Mouse (Mus musculus) ES-E14 (cell line): ENCODE data around the gene Nfkbib. TPM values are rescaled to one million over a fixed set of nuclear protein-coding genes. Genes with fewer than 3 reads are reported as not detected.

Experiments
- DNase-seq: peaks from one replicate; pipeline ENCODE4 v3.0.0-alpha.2; 2013; ENCODE audit warnings: low read depth, low spot score
- H3K27ac ChIP-seq: 2 replicates; pipeline ENCODE4 v1.5.1; 2012; ENCODE audit warnings: low read depth, mild to moderate bottlenecking, low read length, moderate library complexity, mixed read lengths; ENCODE audit not compliant: poor library complexity, insufficient read depth, severe bottlenecking
- H3K36me3 ChIP-seq: 2 replicates; pipeline ENCODE4 v1.6.1; 2012; ENCODE audit warnings: mild to moderate bottlenecking, low read length, moderate library complexity, mixed read lengths; ENCODE audit not compliant: control insufficient read depth, poor library complexity, insufficient read depth, severe bottlenecking
- H3K4me1 ChIP-seq, 2 experiments: fragments of 150-350 bp in 1 of 2; sonication (generic) in 1 of 2; 2 replicates each; pipeline ENCODE4 v1.6.1; 2012; ENCODE audit warnings: low read length in 2 of 2, mild to moderate bottlenecking in 1 of 2, mixed read lengths in 1 of 2; ENCODE audit not compliant: control insufficient read depth in 2 of 2, insufficient read depth in 2 of 2, poor library complexity in 1 of 2
- H3K4me3 ChIP-seq, 2 experiments: fragments of 150-350 bp in 1 of 2; sonication (generic) in 1 of 2; 2 replicates each; pipeline ENCODE4 v1.5.1; 2012; ENCODE audit warnings: low read length in 2 of 2, low read depth in 1 of 2, mild to moderate bottlenecking in 1 of 2, mixed read lengths in 1 of 2; ENCODE audit not compliant: insufficient read depth in 1 of 2, poor library complexity in 1 of 2, severe bottlenecking in 1 of 2
- H3K9ac ChIP-seq: 2 replicates; pipeline ENCODE4 v1.6.1; 2012; ENCODE audit warnings: low read depth, mild to moderate bottlenecking, low read length, mixed read lengths; ENCODE audit not compliant: poor library complexity, insufficient read depth, severe bottlenecking
- H3K9me3 ChIP-seq: fragments of 150-350 bp; sonication (generic); 2 replicates; pipeline ENCODE4 v1.6.1; 2012; ENCODE audit warnings: low read depth, mild to moderate bottlenecking, low read length; ENCODE audit not compliant: control insufficient read depth, insufficient read depth
- CHD2 ChIP-seq: IDR thresholded peaks from 2 replicates; pipeline ENCODE4 v1.6.1; 2014; ENCODE audit warnings: mild to moderate bottlenecking, low read depth, low read length, inconsistent platforms
- HCFC1 ChIP-seq: IDR thresholded peaks from 2 replicates; pipeline ENCODE4 v1.6.1; 2012; ENCODE audit warnings: low read length, inconsistent platforms, borderline replicate concordance; ENCODE audit not compliant: insufficient read depth
- MAFK ChIP-seq: IDR thresholded peaks from 2 replicates; pipeline ENCODE4 v1.6.1; 2014; ENCODE audit warnings: mild to moderate bottlenecking, low read depth, low read length, inconsistent platforms; ENCODE audit not compliant: insufficient read depth
- ZC3H11A ChIP-seq: IDR thresholded peaks from 2 replicates; pipeline ENCODE4 v1.6.1; 2012; ENCODE audit warnings: low read depth, mild to moderate bottlenecking, inconsistent platforms, low read length, borderline replicate concordance
- ZNF384 ChIP-seq: IDR thresholded peaks from 2 replicates; pipeline ENCODE4 v1.6.1; 2012; ENCODE audit warnings: low read depth, low read length, inconsistent platforms
- in situ Hi-C, 2 experiments: fragments of 600-800 bp; cut with MboI; formaldehyde crosslinking; loops; one replicate each; pipeline ENCODE4 v1.15.1; 2025; ENCODE audit warnings: low sequenced_read_pairs in 2 of 2, inconsistent platforms in 1 of 2; ENCODE audit not compliant: unreplicated experiment in 2 of 2
- total RNA-seq: library from RNA; depleted of rRNA; stranded (reverse); fragments of 300-350 nt; gene quantifications from 2 replicates; pipeline ENCODE4 v1.2.3, GENCODE M21; 2012

Gene Nfkbib
- total RNA-seq, 1 experiment: 20.1 TPM

GRCm38 (mm10) chr7:28778825-28779224, 11.5 kb upstream of the Nfkbib start:
- Histone ChIP-seq H3K4me3 (no peak overlapping the region), H3K9me3 (no peaks in the 10 kb centered on the region), H3K4me1 (peaks cover 3 to 5% of the 10 kb centered on the region in 2 experiments; a peak in 1 of 4 replicates), H3K9ac (no peak overlapping the region), H3K36me3 (no peaks in the 10 kb centered on the region), H3K27ac (no peak overlapping the region)
- DNase-seq: no peak
- TF ChIP-seq HCFC1: no peak
- TF ChIP-seq ZNF384: no peak
- TF ChIP-seq ZC3H11A: no peak
- TF ChIP-seq MAFK: no peak
- TF ChIP-seq CHD2: no peak
- in situ Hi-C loops: no loop called here

- no peak overlapping the region for H3K4me3 ChIP-seq
- in situ Hi-C loops: no loop called here
- H3K9me3 ChIP-seq: no peaks in the 10 kb centered on the region
- no peak overlapping the region for H3K9ac ChIP-seq
- H3K36me3 ChIP-seq: no peaks in the 10 kb centered on the region
- no peak for TF ChIP-seq ZC3H11A
- no peak for TF ChIP-seq CHD2
- no peak for TF ChIP-seq HCFC1
- TF ChIP-seq ZNF384: no peak
- no peak for TF ChIP-seq MAFK
- peaks cover 3 to 5% of the 10 kb centered on the region in 2 experiments; a peak in 3 of 4 replicates for H3K4me1 ChIP-seq
- no peak for DNase-seq
- no peak overlapping the region for H3K27ac ChIP-seq
Observed at GRCm38 (mm10) chr7:28775129-28775528, 7.8 kb upstream of the Nfkbib start.

- Histone ChIP-seq H3K27ac (no peak overlapping the region), H3K9me3 (no peaks in the 10 kb centered on the region), H3K9ac (no peak overlapping the region), H3K36me3 (no peaks in the 10 kb centered on the region), H3K4me3 (no peak overlapping the region), H3K4me1 (peaks cover 3 to 5% of the 10 kb centered on the region in 2 experiments; a peak in 3 of 4 replicates)
- in situ Hi-C loops: no loop called here
- DNase-seq: no peak
- TF ChIP-seq ZNF384: no peak
- no peak for TF ChIP-seq MAFK
- TF ChIP-seq CHD2: no peak
- TF ChIP-seq ZC3H11A: no peak
- TF ChIP-seq HCFC1: no peak
Observed at GRCm38 (mm10) chr7:28774164-28774563, 6.9 kb upstream of the Nfkbib start.

- Histone ChIP-seq H3K9ac (no peak overlapping the region), H3K4me1 (peaks cover 3 to 5% of the 10 kb centered on the region in 2 experiments; a peak in 3 of 4 replicates), H3K9me3 (no peaks in the 10 kb centered on the region), H3K27ac (no peak overlapping the region), H3K4me3 (no peak overlapping the region), H3K36me3 (no peaks in the 10 kb centered on the region)
- TF ChIP-seq HCFC1 (no peak), CHD2 (no peak), ZNF384 (no peak), ZC3H11A (no peak), MAFK (no peak)
- DNase-seq: no peak
- in situ Hi-C loops: no loop called here
Observed at GRCm38 (mm10) chr7:28773163-28773562, 5.9 kb upstream of the Nfkbib start.

GRCm38 (mm10) chr7:28771867-28772266, 4.6 kb upstream of the Nfkbib start:
- in situ Hi-C loops: no loop called here
- DNase-seq: no peak
- Histone ChIP-seq H3K4me1 (peaks cover 3 to 5% of the 10 kb centered on the region in 2 experiments; a peak in 3 of 4 replicates), H3K36me3 (no peaks in the 10 kb centered on the region), H3K27ac (no peak overlapping the region), H3K4me3 (no peak overlapping the region), H3K9me3 (no peaks in the 10 kb centered on the region), H3K9ac (no peak overlapping the region)
- TF ChIP-seq HCFC1: no peak
- no peak for TF ChIP-seq ZC3H11A
- TF ChIP-seq CHD2: no peak
